Mouse (Mus musculus): ENCODE measurements around the gene Numa1. TPM values are rescaled to one million over a fixed set of nuclear protein-coding genes. Genes with fewer than 3 reads are reported as not detected.
A peak's percentile ranks its signal among the peaks of the same experiment; 100 is the strongest.
"Not testable (repeated sequence)": the region's sequence is repeated elsewhere in the genome, so short reads cannot be mapped to it uniquely, and the experiment has no call there.

Gene Numa1
- polyA plus RNA-seq, 1 experiment from 2014 or later = 49.3 TPM

- no peak for DNase-seq (ENCODE audit: low spot score)
Observed at GRCm38 (mm10) chr7:101974505-101974904, 40.6 kb downstream of the Numa1 start.

GRCm38 (mm10) chr7:101982735-101983134 lies 48.8 kb downstream of the Numa1 start:
- no peak for DNase-seq (ENCODE audit: low spot score)

DNA sequence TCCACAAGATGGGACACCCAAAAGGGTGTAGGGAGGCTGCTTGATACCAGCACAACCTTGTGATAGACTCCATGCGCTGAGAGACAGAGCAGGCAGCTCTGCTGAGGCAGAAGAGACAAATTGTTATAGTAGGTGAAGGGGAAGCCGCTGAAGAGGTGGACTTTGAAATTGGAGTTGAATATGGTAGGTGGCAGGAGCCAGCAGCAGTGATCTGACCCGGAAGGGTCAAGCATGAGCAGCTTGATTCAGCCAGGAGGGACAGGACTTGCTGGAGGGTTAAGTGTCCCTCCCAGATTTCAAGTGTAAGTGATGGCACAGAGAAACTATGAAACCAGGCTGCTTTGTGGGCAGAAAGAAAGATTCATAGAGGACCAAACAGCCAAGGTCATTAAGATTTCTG lies 51.2 kb downstream of the Numa1 start:
- DNase-seq (ENCODE audit: low spot score) = no peak

GRCm38 (mm10) chr7:101994241-101994640 lies 60.3 kb downstream of the Numa1 start:
- no peak for DNase-seq (ENCODE audit: low spot score)

DNA sequence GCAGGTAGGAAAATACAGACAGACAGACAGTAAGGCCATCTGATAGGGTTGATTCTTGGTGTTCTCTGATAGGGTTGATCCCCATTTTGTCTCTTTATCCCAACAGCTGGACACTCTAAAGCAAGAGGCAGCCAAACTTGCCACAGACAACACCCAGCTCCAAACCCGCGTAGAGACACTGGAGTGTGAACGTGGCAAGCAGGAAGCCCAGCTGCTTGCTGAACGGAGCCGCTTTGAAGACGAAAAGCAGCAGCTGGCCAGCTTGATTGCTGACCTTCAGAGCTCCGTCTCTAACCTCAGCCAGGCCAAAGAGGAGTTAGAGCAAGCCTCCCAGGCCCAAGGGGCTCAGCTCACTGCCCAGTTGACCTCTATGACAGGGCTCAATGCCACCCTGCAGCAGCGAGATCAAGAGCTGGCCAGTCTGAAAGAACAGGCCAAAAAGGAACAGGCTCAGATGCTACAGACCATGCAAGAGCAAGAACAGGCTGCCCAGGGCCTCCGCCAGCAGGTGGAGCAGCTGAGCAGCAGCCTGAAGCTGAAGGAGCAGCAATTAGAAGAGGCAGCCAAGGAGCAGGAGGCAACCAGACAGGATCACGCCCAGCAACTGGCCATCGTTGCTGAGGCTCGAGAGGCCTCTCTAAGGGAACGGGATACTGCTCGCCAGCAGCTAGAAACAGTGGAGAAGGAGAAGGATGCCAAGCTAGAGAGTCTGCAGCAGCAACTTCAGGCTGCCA lies 64.5 kb downstream of the Numa1 start:
- peak; percentile 64 for DNase-seq (ENCODE audit: low spot score)

GRCm38 (mm10) chr7:101999461-102000151 lies 65.7 kb downstream of the Numa1 start:
- no peak for DNase-seq (ENCODE audit: low spot score)

DNA sequence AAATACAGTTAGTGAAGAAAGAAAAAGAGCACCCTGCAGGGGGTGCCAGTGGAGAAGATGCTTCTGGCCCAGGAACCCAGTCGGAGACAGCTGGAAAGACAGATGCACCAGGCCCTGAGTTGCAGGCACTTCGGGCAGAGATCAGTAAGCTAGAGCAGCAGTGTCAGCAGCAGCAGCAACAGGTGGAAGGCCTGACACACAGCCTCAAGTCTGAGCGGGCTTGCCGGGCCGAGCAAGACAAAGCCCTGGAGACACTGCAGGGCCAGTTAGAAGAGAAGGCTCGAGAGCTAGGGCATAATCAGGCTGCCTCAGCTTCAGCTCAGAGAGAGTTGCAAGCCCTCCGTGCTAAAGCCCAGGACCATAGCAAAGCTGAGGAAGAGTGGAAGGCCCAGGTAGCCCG lies 66.4 kb downstream of the Numa1 start:
- no peak for DNase-seq (ENCODE audit: low spot score)

DNA sequence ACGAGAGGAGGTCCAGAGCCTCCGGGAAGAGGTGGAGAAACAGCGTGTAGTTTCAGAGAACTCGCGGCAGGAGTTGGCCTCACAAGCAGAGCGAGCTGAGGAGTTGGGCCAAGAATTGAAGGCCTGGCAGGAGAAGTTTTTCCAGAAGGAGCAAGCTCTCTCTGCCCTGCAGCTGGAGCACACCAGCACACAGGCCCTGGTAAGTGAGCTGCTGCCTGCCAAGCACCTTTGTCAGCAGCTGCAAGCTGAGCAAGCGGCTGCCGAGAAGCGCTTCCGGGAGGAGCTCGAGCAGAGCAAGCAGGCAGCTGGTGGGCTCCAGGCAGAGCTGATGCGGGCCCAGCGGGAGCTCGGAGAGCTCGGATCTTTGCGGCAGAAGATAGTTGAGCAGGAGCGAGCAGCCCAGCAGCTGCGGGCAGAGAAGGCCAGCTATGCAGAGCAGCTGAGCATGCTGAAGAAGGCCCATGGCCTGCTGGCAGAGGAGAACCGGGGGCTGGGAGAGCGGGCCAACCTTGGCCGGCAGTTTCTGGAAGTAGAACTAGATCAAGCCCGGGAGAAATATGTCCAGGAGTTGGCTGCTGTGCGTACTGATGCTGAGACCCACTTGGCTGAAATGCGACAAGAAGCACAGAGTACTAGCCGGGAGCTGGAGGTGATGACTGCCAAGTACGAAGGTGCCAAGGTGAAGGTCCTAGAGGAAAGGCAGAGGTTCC lies 67.2 kb downstream of the Numa1 start:
- DNase-seq (ENCODE audit: low spot score) = no peak

GRCm38 (mm10) chr7:102006520-102006919 lies 72.6 kb downstream of the Numa1 start:
- DNase-seq (ENCODE audit: low spot score) = no peak

DNA sequence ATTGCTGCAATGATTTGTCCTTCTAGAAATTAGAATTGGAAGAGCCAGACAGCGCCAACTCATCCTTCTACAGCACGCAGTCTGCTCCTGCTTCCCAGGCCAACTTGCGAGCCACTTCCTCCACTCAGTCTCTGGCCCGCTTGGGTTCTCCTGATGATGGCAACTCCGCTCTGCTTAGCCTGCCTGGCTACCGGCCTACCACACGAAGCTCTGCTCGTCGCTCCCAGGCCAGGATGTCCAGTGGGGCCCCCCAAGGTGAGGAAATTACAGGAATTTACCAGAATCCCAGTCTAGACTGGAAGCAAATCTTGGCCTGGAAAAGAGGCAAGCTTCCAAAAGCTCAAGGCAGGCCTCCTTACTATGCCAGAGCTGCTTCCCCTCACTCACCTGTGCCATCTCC lies 77.9 kb downstream of the Numa1 start:
- no peak for DNase-seq (ENCODE audit: low spot score)

- no peak for DNase-seq (ENCODE audit: low spot score)
Observed at GRCm38 (mm10) chr7:102013416-102013815, 79.5 kb downstream of the Numa1 start.

DNA sequence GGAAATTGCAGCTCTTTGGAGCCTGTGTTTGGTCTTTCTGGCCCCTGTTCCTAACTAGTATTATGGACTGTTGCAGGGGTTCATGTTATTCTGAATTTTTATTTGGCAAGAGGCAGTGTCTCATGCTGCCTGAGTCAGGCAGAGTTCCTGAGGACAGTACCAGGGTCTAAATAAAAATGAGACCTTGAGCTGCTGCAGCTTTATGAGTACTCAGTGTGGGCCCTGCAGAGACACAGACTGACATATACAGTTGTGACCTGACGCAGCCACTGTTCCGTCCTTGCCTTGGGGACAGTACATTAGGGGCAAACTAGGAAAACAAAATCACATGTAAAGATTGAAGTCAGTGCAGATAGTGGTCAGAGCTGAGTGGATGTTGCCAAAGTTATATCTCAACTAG lies 81.1 kb downstream of the Numa1 start:
- DNase-seq (ENCODE audit: low spot score) = no peak

DNA sequence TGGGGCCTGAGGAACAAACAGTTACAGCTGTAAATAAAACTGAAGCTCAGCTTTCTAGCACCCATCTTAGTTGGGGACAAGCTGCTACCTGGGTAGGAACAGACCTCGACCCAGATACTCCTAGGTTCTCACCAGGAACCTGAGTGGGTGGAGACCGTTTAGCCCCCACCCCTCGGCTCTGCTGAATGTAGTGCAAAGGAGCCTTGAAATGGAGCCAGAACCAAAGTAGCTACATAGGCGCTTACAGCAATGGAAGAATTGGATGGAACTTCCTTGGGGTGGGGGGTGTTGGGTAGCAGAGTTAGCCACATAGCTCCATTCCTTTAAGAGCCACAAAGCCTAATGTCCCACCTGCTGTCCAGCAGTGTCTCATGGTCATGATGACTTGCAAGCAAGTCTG lies 83.0 kb downstream of the Numa1 start:
- DNase-seq (ENCODE audit: low spot score) = no peak

DNA sequence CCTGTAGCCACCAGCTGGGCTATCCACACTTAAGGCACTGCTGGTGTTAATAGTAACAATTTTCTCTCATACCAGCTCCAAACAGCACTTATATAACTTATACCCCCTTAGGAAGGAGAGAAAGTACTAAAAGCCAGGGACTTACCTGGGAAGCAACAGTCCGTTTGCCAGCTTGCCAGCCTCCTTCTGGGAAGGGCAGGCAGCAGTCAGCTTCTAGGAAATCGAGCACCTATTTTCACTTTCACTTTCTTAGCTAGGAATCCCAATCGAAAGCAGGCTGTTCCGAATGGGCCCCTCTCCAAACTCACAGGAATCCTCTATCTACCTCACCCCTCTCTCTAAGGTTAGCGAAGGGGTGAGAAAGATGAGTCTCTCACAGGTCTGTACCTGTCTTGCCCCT lies 83.5 kb downstream of the Numa1 start:
- DNase-seq (ENCODE audit: low spot score) = no peak

- no peak for DNase-seq (ENCODE audit: low spot score)
Observed at GRCm38 (mm10) chr7:102018034-102018433, 84.1 kb downstream of the Numa1 start.

- no peak for DNase-seq (ENCODE audit: low spot score)
Observed at GRCm38 (mm10) chr7:102018590-102018989, 84.7 kb downstream of the Numa1 start, which contains the start of gene Il18bp. Gene Il18bp, minus strand, starts transcription at chr7:102018690.

GRCm38 (mm10) chr7:102019362-102019761 lies 85.5 kb downstream of the Numa1 start:
- DNase-seq (ENCODE audit: low spot score) = no peak

GRCm38 (mm10) chr7:102020934-102021333 lies 87.0 kb downstream of the Numa1 start:
- DNase-seq (ENCODE audit: low spot score) = not testable (repeated sequence)

DNA sequence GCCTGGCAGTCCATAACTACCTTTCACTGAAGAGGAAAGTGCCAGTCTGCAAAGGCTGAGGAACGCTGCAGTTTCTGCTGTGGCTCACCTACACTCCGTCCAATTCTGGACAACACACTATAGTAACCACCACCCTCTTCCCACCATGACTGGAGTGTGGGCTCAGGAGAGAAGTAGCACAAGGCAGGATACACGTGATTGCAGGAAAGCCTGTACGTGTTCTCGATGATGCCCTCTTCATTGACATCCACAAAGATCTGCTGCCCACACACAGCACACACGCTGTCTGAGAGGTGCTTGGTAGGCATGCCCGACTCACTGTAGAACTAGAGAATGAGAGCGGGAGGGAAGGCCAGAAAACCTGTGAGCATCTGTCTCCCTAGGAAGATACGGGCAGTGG lies 89.9 kb downstream of the Numa1 start:
- DNase-seq (ENCODE audit: low spot score) = no peak

- DNase-seq (ENCODE audit: low spot score) = no peak
Observed at GRCm38 (mm10) chr7:102025187-102026119, 91.5 kb downstream of the Numa1 start.

DNA sequence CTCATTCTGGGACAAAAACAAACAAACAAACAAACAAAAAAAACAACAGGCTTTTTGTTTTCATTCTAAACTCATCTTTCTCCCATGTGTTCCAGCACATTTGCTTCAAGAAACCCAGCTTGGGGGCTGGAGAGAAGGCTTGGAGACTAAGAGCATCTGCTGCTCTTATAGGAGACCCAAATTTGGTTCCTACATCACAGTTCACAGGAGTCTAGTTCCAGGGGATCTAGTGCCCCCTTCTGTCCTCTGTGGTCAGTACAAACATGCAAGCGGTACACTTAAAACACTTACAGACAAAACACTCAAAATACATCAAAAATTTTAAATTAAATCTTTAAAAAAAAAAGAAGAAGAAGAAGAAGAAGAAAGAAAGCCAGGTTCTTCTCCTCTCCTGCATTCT lies 101.0 kb downstream of the Numa1 start:
- peak; percentile 23 for DNase-seq (ENCODE audit: low spot score)

Data from thymus, postnatal 0 days (tissue).